Mouse (Mus musculus) kidney, embryonic 14.5 days (tissue): ENCODE measurements at regions not wholly inside any gene's neighbourhood (a gene's known extent, or its start where the extent isn't known, plus 50 kb on each side); places are given as distances from the start of the nearest gene placed in this dataset.
A peak's percentile ranks its signal among the peaks of the same experiment; 100 is the strongest.

Source experiments
- ATAC-seq: fragments of 200-750 bp; cut with Nextera tagmentation; 2 replicates; pipeline ENCODE4 v1.8.0; 2017; ENCODE audit warnings: moderate number of reproducible peaks, mild to moderate bottlenecking, moderate TSS enrichment, moderate library complexity; ENCODE audit not compliant: low FRiP score, low TSS enrichment
- H3K27ac ChIP-seq: fragments of 300-500 bp; sonication (generic); 2 replicates; pipeline ENCODE4 v1.5.1; 2014; ENCODE audit warnings: low read depth, mild to moderate bottlenecking, low read length, moderate library complexity, mixed read lengths
- H3K27me3 ChIP-seq: fragments of 300-500 bp; sonication (generic); 2 replicates; pipeline ENCODE4 v1.6.1; 2014; ENCODE audit warnings: mild to moderate bottlenecking, low read length; ENCODE audit not compliant: control insufficient read depth, insufficient read depth
- H3K36me3 ChIP-seq: fragments of 300-500 bp; sonication (generic); 2 replicates; pipeline ENCODE4 v1.6.1; 2014; ENCODE audit warnings: low read length, mixed read lengths; ENCODE audit not compliant: control insufficient read depth, insufficient read depth
- H3K4me1 ChIP-seq: fragments of 300-500 bp; sonication (generic); 2 replicates; pipeline ENCODE4 v1.6.1; 2014; ENCODE audit warnings: low read length, mixed read lengths; ENCODE audit not compliant: control insufficient read depth, insufficient read depth
- H3K4me2 ChIP-seq: fragments of 300-500 bp; sonication (generic); replicated peaks from 2 replicates; pipeline ENCODE4 v1.6.1; 2014; ENCODE audit warnings: low read depth, mild to moderate bottlenecking, low read length
- H3K4me3 ChIP-seq: fragments of 300-500 bp; sonication (generic); 2 replicates; pipeline ENCODE4 v1.5.1; 2014; ENCODE audit warnings: mild to moderate bottlenecking, low read length
- H3K9ac ChIP-seq: fragments of 300-500 bp; sonication (generic); 2 replicates; pipeline ENCODE4 v1.6.1; 2014; ENCODE audit warnings: low read depth, mild to moderate bottlenecking, low read length, moderate library complexity
- H3K9me3 ChIP-seq: fragments of 300-500 bp; sonication (generic); 2 replicates; pipeline ENCODE4 v1.6.1; 2016; ENCODE audit warnings: low read length; ENCODE audit not compliant: control insufficient read depth
- WGBS: fragments of 180-500 bp; shearing (Covaris S2); extraction: QIAGEN DNeasy Blood & Tissue Kit; methylation state at CpG from one replicate; pipeline ENCODE4 v1.1.7; 2014; 5-methylcytosine and 5-hydroxymethylcytosine counted together

- no peaks in the 10 kb centered on the region for H3K9me3 ChIP-seq
- no peaks in the 10 kb centered on the region for H3K27me3 ChIP-seq
- H3K9ac ChIP-seq, result no peak overlapping the region
- H3K4me2 ChIP-seq, result no peak overlapping the region
- H3K27ac ChIP-seq, result no peak overlapping the region
- H3K4me1 ChIP-seq, result 0 out of 2 replicates have a peak, but pooled peaks cover 4% of the 10 kb centered on the region
- H3K36me3 ChIP-seq, result no peaks in the 10 kb centered on the region
- ATAC-seq, result no peak
- H3K4me3 ChIP-seq, result no peak overlapping the region
- WGBS, result 95% methylated on average over 6 of the region's 6 CpGs
These were observed 298.5 kb upstream of the Slc24a5 start for GRCm38 (mm10) chr2:124769267-124769967.

GRCm38 (mm10) chr2:124770028-124770427 lies 297.9 kb upstream of the Slc24a5 start:
- Histone ChIP-seq H3K27ac (no peak overlapping the region), H3K9ac (no peak overlapping the region), H3K4me2 (no peak overlapping the region), H3K4me3 (no peak overlapping the region), H3K36me3 (no peaks in the 10 kb centered on the region), H3K9me3 (no peaks in the 10 kb centered on the region), H3K4me1 (0 out of 2 replicates have a peak, but pooled peaks cover 4% of the 10 kb centered on the region), H3K27me3 (no peaks in the 10 kb centered on the region)
- 93% methylated on average over 2 of the region's 2 CpGs for WGBS
- no peak for ATAC-seq

- ATAC-seq, result no peak
- Histone ChIP-seq H3K4me1 (0 out of 2 replicates have a peak, but pooled peaks cover 4% of the 10 kb centered on the region), H3K9me3 (no peaks in the 10 kb centered on the region), H3K27ac (no peak overlapping the region), H3K4me2 (no peak overlapping the region), H3K36me3 (no peaks in the 10 kb centered on the region), H3K4me3 (no peak overlapping the region), H3K9ac (no peak overlapping the region), H3K27me3 (no peaks in the 10 kb centered on the region)
- WGBS, result 31% methylated on average over 11 of the region's 11 CpGs
These were observed 295.7 kb upstream of the Slc24a5 start for GRCm38 (mm10) chr2:124772055-124772708.

- Histone ChIP-seq H3K9me3 (no peaks in the 10 kb centered on the region), H3K4me1 (0 out of 2 replicates have a peak, but pooled peaks cover 4% of the 10 kb centered on the region), H3K9ac (no peak overlapping the region), H3K4me2 (no peak overlapping the region), H3K27ac (no peak overlapping the region), H3K27me3 (no peaks in the 10 kb centered on the region), H3K36me3 (no peaks in the 10 kb centered on the region), H3K4me3 (no peak overlapping the region)
- WGBS, result 72% methylated on average over 3 of the region's 3 CpGs
- no peak for ATAC-seq
These were observed 292.2 kb upstream of the Slc24a5 start for GRCm38 (mm10) chr2:124775737-124776136.

- WGBS, result 59% methylated on average over 7 of the region's 7 CpGs
- no peak overlapping the region for H3K27ac ChIP-seq
These were observed 275.3 kb upstream of the Slc24a5 start for GRCm38 (mm10) chr2:124792633-124793036.

GRCm38 (mm10) chr2:124811709-124812108 lies 256.2 kb upstream of the Slc24a5 start:
- Histone ChIP-seq H3K4me1 (0 out of 2 replicates have a peak, but pooled peaks cover 7% of the 10 kb centered on the region), H3K27me3 (no peaks in the 10 kb centered on the region), H3K4me2 (no peak overlapping the region), H3K4me3 (no peak overlapping the region), H3K36me3 (no peaks in the 10 kb centered on the region), H3K9ac (no peak overlapping the region), H3K27ac (no peak overlapping the region), H3K9me3 (no peaks in the 10 kb centered on the region)
- ATAC-seq, result peak; percentile 82; the same call in 1 of the 2 replicates
- WGBS, result 59% methylated on average over 8 of the region's 8 CpGs

More at GRCm38 (mm10) chr2:124792633-124793036, 275.3 kb upstream of the Slc24a5 start:
- no peak for ATAC-seq
- Histone ChIP-seq H3K27me3 (no peaks in the 10 kb centered on the region), H3K4me1 (no peaks in the 10 kb centered on the region), H3K9ac (no peak overlapping the region), H3K4me3 (no peak overlapping the region), H3K4me2 (no peak overlapping the region), H3K9me3 (no peaks in the 10 kb centered on the region), H3K36me3 (no peaks in the 10 kb centered on the region)

GRCm38 (mm10) chr2:124816814-124817213 lies 251.1 kb upstream of the Slc24a5 start:
- no peak overlapping the region for H3K4me3 ChIP-seq
- 0 out of 2 replicates have a peak, but pooled peaks cover 7% of the 10 kb centered on the region for H3K4me1 ChIP-seq
- H3K36me3 ChIP-seq, result no peaks in the 10 kb centered on the region
- 88% methylated on average over 2 of the region's 2 CpGs for WGBS
- H3K27ac ChIP-seq, result no peak overlapping the region
- H3K27me3 ChIP-seq, result no peaks in the 10 kb centered on the region
- H3K4me2 ChIP-seq, result no peak overlapping the region
- no peaks in the 10 kb centered on the region for H3K9me3 ChIP-seq
- no peak for ATAC-seq
- H3K9ac ChIP-seq, result no peak overlapping the region

- no peaks in the 10 kb centered on the region for H3K27me3 ChIP-seq
- no peak overlapping the region for H3K9ac ChIP-seq
- WGBS, result 56% methylated on average over 6 of the region's 6 CpGs
- H3K27ac ChIP-seq, result no peak overlapping the region
- no peaks in the 10 kb centered on the region for H3K9me3 ChIP-seq
- H3K36me3 ChIP-seq, result no peaks in the 10 kb centered on the region
- H3K4me1 ChIP-seq, result 0 out of 2 replicates have a peak, but pooled peaks cover 7% of the 10 kb centered on the region
- H3K4me3 ChIP-seq, result no peak overlapping the region
- no peak for ATAC-seq
- H3K4me2 ChIP-seq, result no peak overlapping the region
These were observed 248.1 kb upstream of the Slc24a5 start for GRCm38 (mm10) chr2:124819846-124820245.

- Histone ChIP-seq H3K4me2 (no peak overlapping the region), H3K36me3 (no peaks in the 10 kb centered on the region), H3K4me3 (no peak overlapping the region), H3K27ac (no peak overlapping the region), H3K27me3 (no peaks in the 10 kb centered on the region), H3K4me1 (0 out of 2 replicates have a peak, but pooled peaks cover 4% of the 10 kb centered on the region), H3K9ac (no peak overlapping the region), H3K9me3 (no peaks in the 10 kb centered on the region)
- 80% methylated on average over 9 of the region's 9 CpGs for WGBS
- ATAC-seq, result peak; percentile 26; the same call in 1 of the 2 replicates
These were observed 247.1 kb upstream of the Slc24a5 start for GRCm38 (mm10) chr2:124820821-124821220.
